Mouse (Mus musculus) hindlimb bud, embryonic 11.5 days (tissue): ENCODE data around the gene Lamb3.

Experiments
- DNase-seq: peaks from one replicate; pipeline ENCODE4 v3.0.0-alpha.2; 2012; ENCODE audit warnings: low read depth, low spot score; ENCODE audit errors: extremely low spot score

The Lamb3 gene

GRCm38 (mm10) chr1:193200640-193201382 lies 6.7 kb upstream of the Lamb3 start:
- no peak for DNase-seq

- DNase-seq: no peak
Measured at GRCm38 (mm10) chr1:193201383-193201778, 6.1 kb upstream of the Lamb3 start, which contains the start of gene Traf3ip3. Gene Traf3ip3 (minus strand): TSS chr1:193201703.

- DNase-seq: no peak
Measured at GRCm38 (mm10) chr1:193203821-193204220, 3.7 kb upstream of the Lamb3 start.

GRCm38 (mm10) chr1:193205431-193205830 lies 2.1 kb upstream of the Lamb3 start:
- no peak for DNase-seq

- no peak for DNase-seq
Measured at GRCm38 (mm10) chr1:193208178-193208577, 679 bp downstream of the Lamb3 start.

- DNase-seq: no peak
Measured at GRCm38 (mm10) chr1:193211371-193211770, 3.9 kb downstream of the Lamb3 start.

- DNase-seq: no peak
Measured at GRCm38 (mm10) chr1:193214053-193214452, 6.6 kb downstream of the Lamb3 start.

- no peak for DNase-seq
Measured at GRCm38 (mm10) chr1:193216000-193216399, 8.5 kb downstream of the Lamb3 start.

GRCm38 (mm10) chr1:193220408-193220807 lies 12.9 kb downstream of the Lamb3 start:
- no peak for DNase-seq

GRCm38 (mm10) chr1:193225531-193225930 lies 18.0 kb downstream of the Lamb3 start:
- DNase-seq: no peak

- DNase-seq: no peak
Measured at GRCm38 (mm10) chr1:193226114-193226513, 18.6 kb downstream of the Lamb3 start.

GRCm38 (mm10) chr1:193226724-193227522 lies 19.4 kb downstream of the Lamb3 start:
- no peak for DNase-seq

GRCm38 (mm10) chr1:193227537-193227936 lies 20.0 kb downstream of the Lamb3 start:
- DNase-seq: no peak

GRCm38 (mm10) chr1:193229570-193229969 lies 22.1 kb downstream of the Lamb3 start:
- DNase-seq: no peak

- no peak for DNase-seq
Measured at GRCm38 (mm10) chr1:193230531-193230930, 23.0 kb downstream of the Lamb3 start.

GRCm38 (mm10) chr1:193230935-193231334 lies 23.4 kb downstream of the Lamb3 start:
- DNase-seq: no peak

GRCm38 (mm10) chr1:193232732-193233131 lies 25.2 kb downstream of the Lamb3 start:
- no peak for DNase-seq

GRCm38 (mm10) chr1:193234130-193234645 lies 26.7 kb downstream of the Lamb3 start:
- no peak for DNase-seq

GRCm38 (mm10) chr1:193234930-193235329 lies 27.4 kb downstream of the Lamb3 start:
- DNase-seq: no peak

- no peak for DNase-seq
Measured at GRCm38 (mm10) chr1:193238426-193238825, 30.9 kb downstream of the Lamb3 start.

GRCm38 (mm10) chr1:193241436-193241835 lies 33.9 kb downstream of the Lamb3 start:
- DNase-seq: no peak

- DNase-seq: no peak
Measured at GRCm38 (mm10) chr1:193242238-193242637, 34.7 kb downstream of the Lamb3 start.
